Mouse (Mus musculus) ES-Bruce4 (cell line): ENCODE measurements around the gene Ugt1a6a. TPM values are rescaled to one million over a fixed set of nuclear protein-coding genes. Genes with fewer than 3 reads are reported as not detected.

ENCODE experiments used
- H3K27ac ChIP-seq: 2 replicates; pipeline ENCODE4 v1.5.1; 2012; ENCODE audit warnings: low read length, inconsistent platforms; ENCODE audit not compliant: insufficient read depth
- H3K27me3 ChIP-seq: 2 replicates; pipeline ENCODE4 v1.6.1; 2012; ENCODE audit warnings: mild to moderate bottlenecking, low read length, inconsistent platforms; ENCODE audit not compliant: control insufficient read depth, poor library complexity, insufficient read depth, severe bottlenecking
- H3K36me3 ChIP-seq: 2 replicates; pipeline ENCODE4 v1.6.1; 2012; ENCODE audit warnings: inconsistent platforms, mild to moderate bottlenecking, low read length, moderate library complexity; ENCODE audit not compliant: control insufficient read depth, poor library complexity, insufficient read depth, severe bottlenecking
- H3K4me1 ChIP-seq: one replicate; pipeline ENCODE4 v1.8.1; 2011; ENCODE audit warnings: low read length; ENCODE audit not compliant: control insufficient read depth, insufficient read depth
- H3K4me3 ChIP-seq: 2 replicates; pipeline ENCODE4 v1.5.1; 2011; ENCODE audit warnings: low read depth, mild to moderate bottlenecking, low read length
- H3K9ac ChIP-seq: 2 replicates; pipeline ENCODE4 v1.6.1; 2012; ENCODE audit warnings: low read depth, mild to moderate bottlenecking, inconsistent platforms; ENCODE audit not compliant: poor library complexity, severe bottlenecking
- H3K9me3 ChIP-seq: replicated peaks from 2 replicates; pipeline ENCODE4 v1.6.1; 2012; ENCODE audit warnings: mild to moderate bottlenecking, low read length, inconsistent platforms; ENCODE audit not compliant: control insufficient read depth, poor library complexity, insufficient read depth, severe bottlenecking
- CTCF ChIP-seq: IDR thresholded peaks from one replicate; pipeline ENCODE4 v1.8.1; 2011; ENCODE audit warnings: low read depth, low read length
- EP300 ChIP-seq: IDR thresholded peaks from 2 replicates; pipeline ENCODE4 v1.6.1; 2011; ENCODE audit warnings: low read depth, low read length; ENCODE audit not compliant: insufficient read depth
- POLR2A ChIP-seq: IDR thresholded peaks from one replicate; pipeline ENCODE4 v1.8.1; 2011; ENCODE audit warnings: low read length; ENCODE audit not compliant: insufficient read depth
- polyA plus RNA-seq: library from polyadenylated mRNA; stranded (reverse); fragments of >200 nt; gene quantifications from 2 replicates; pipeline ENCODE4 v1.2.4, GENCODE M21; 2011; ENCODE audit warnings: low read depth; ENCODE audit not compliant: missing spikeins, insufficient read depth, insufficient read length

Gene Ugt1a6a
- polyA plus RNA-seq, 1 experiment: not detected

DNA sequence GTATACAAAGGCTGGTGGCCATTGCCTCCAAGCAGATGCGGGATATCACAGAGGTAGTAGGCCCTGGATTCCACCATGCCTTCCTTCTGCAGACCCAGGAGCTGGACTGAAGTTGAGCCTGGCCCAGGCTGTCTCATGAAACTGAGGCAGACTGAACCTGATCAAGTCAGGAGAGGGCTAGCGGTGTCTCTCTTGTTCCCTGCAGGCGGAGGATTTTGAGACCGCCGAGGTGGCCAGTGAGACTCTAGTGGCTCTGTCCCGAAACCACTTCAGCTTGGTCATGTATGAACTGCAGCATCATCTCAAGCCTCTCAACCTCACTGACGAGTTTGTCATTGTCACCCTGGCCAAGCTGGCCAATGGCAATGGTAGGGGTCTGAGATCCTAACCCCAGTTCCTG, 95.8 kb downstream of the Ugt1a6a start:
- H3K4me1 ChIP-seq: no peaks in the 10 kb centered on the region
- H3K4me3 ChIP-seq: no peak overlapping the region
- no peak for TF ChIP-seq CTCF
- TF ChIP-seq EP300: no peak
- TF ChIP-seq POLR2A: no peak
- H3K9me3 ChIP-seq: no peaks in the 10 kb centered on the region
- H3K27ac ChIP-seq: no peak overlapping the region
- H3K36me3 ChIP-seq: no peaks in the 10 kb centered on the region
- no peaks in the 10 kb centered on the region for H3K27me3 ChIP-seq
- H3K9ac ChIP-seq: no peak overlapping the region

DNA sequence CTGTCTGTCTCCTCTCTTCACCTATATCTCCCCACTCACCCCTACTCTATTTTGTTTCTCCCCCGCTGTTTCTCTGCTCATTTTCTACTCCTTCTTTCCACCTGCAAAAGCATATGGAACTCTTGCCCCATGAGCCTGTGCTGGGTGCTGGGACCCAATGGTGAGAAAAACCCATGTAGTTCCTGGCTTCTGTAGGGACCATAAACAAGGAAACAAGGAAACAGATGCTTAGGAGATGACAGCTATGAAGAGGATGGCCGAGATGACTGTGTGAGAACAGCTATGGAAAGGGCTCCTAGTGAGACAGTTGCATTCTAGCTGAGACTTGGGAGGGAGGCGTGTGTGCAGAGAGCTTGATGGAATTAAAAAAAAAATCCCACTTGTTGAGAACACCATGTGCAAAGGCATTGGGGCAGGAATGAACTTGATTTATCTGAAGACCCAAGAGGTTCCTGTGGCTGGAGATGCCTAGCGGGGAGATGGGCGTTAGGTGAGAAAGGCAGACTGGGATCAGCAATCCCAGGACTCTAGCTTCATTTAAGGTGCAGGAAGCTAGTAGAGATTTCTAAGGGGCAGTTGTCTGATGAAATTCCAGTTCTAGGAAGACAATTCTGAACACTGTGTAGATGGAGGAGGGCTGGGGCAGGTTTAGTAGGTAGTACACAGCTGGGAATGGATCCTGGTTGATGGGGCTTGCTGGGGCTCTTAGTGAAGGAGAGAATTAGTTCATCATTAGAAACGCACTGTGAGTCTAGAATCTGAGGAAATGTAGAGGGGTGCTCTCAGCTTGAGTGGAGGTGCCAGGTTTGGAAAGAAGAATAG, 96.6 kb downstream of the Ugt1a6a start:
- Histone ChIP-seq H3K9ac (no peak overlapping the region), H3K4me1 (no peaks in the 10 kb centered on the region), H3K36me3 (no peaks in the 10 kb centered on the region), H3K9me3 (no peaks in the 10 kb centered on the region), H3K4me3 (no peak overlapping the region), H3K27me3 (no peaks in the 10 kb centered on the region), H3K27ac (no peak overlapping the region)
- no peak for TF ChIP-seq CTCF
- TF ChIP-seq POLR2A: no peak
- TF ChIP-seq EP300: no peak

DNA sequence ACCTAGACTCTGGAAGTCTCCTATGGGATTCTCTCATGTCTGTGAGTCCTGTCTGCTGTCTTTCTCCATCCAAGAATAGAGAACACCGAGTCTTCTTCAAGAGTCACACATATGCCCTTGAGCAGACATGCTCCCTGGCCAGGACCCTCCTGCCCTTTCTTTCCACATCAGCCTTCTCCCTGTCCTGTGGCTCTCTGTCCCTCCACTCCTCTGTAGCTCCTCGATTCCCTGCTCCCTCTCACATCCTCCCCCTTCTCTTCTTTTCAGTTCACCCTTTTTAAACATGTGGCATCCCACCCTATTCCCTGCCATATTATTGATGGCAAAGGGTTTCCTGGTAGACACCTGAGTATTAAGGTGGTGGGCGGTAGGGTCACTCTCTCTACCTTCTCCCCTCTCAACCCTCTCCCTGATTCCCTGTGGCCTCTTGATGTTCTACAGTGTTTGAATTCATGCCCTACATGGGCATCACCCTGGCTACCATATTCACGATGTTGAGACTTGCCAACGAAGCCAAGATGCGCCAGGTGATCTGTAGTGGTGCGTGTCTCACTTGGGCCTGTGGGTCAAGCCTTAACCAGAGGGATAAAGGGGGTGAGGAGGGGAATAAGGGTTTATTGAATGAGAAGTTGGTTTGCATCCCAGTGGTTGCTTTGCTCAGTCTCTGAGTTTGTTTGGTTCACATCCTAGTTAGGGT, 97.3 kb downstream of the Ugt1a6a start:
- Histone ChIP-seq H3K9ac (no peak overlapping the region), H3K27me3 (no peaks in the 10 kb centered on the region), H3K36me3 (no peaks in the 10 kb centered on the region), H3K4me3 (no peak overlapping the region), H3K27ac (no peak overlapping the region), H3K9me3 (no peaks in the 10 kb centered on the region), H3K4me1 (no peaks in the 10 kb centered on the region)
- no peak for TF ChIP-seq CTCF
- TF ChIP-seq POLR2A: no peak
- no peak for TF ChIP-seq EP300

DNA sequence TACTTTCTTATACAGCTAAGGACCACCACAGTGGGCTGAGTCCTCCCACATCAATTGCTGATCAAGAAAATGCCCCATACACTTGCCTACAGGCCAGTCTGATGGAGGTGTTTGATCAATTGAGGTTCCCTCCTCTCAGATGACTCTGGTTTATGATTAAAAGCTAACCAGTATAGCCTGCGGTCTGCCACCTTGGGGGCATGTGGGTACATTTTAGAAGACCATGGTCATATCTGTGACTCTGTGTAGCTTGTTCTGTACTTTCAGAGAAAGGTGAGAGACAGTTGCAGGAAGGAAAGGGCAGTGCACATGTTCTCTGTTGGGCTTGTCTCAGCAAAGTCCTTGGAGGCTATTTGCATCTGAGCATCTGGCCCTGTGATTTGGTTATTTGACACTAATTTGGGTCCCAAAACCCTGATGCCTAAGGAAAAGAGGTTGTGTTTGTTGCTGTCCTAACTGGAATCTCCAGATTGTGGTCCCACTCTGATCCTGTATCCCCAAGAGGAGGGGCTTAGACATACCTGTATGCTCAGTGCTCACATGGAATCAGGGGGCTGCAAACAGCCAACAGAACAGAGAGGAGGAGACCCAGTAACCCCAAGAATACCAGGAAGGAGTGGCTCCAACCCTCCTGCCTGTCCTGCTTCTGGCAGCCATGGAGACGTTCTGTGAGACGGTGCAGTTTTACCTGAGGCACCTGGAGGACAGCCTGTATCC, 98.2 kb downstream of the Ugt1a6a start:
- no peak overlapping the region for H3K9ac ChIP-seq
- H3K4me3 ChIP-seq: no peak overlapping the region
- H3K4me1 ChIP-seq: no peaks in the 10 kb centered on the region
- H3K36me3 ChIP-seq: no peaks in the 10 kb centered on the region
- TF ChIP-seq POLR2A (no peak), EP300 (no peak), CTCF (no peak)
- no peaks in the 10 kb centered on the region for H3K27me3 ChIP-seq
- no peaks in the 10 kb centered on the region for H3K9me3 ChIP-seq
- H3K27ac ChIP-seq: no peak overlapping the region

DNA sequence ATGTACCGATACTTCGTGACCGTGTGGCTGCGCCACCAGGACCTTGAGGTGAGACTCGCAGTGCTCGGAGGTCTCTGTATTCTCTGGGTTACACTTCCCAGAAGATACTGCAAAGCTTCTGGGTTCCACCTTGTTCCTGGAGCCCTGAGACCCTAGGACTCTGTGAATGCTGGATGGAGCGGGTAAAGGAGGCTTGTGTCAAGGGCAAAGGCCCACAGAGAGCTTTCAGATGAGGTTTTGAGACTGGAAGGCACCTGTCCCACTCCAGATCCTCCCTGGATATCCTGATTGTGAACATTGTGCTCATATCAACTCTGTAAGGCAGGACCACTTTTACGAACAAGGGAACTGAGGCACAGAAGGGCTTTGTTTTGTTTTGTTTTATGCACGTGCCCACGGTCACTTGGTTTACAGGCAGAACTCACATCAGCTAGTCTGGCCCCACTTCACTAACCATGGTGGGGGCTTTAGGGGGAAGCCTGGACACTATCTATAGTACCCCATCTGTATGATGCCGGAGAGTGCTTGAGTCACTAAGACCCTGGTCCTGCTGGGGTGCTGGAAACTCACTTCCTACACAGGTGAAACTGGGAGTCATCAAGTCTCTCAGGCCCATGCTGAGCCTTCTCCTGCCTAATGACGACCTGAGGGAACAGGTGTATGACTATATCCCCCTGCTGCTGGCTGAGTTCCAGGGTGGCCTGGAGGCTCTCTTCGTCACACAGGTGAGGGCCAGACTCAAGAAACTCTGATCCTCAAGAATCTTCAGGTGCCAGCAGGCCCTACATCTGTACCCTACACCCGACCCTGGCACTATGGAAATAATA, 99.0 kb downstream of the Ugt1a6a start:
- no peak overlapping the region for H3K27ac ChIP-seq
- no peak overlapping the region for H3K9ac ChIP-seq
- no peak overlapping the region for H3K4me3 ChIP-seq
- no peaks in the 10 kb centered on the region for H3K9me3 ChIP-seq
- no peaks in the 10 kb centered on the region for H3K4me1 ChIP-seq
- H3K36me3 ChIP-seq: no peaks in the 10 kb centered on the region
- TF ChIP-seq EP300 (no peak), CTCF (no peak), POLR2A (no peak)
- H3K27me3 ChIP-seq: no peaks in the 10 kb centered on the region
